Mouse (Mus musculus) intestine, embryonic 14.5 days (tissue): ENCODE measurements at regions not wholly inside any gene's neighbourhood (a gene's known extent, or its start where the extent isn't known, plus 50 kb on each side); places are given as distances from the start of the nearest gene placed in this dataset.

Source experiments
- ATAC-seq: fragments of 200-750 bp; cut with Nextera tagmentation; replicated peaks from 2 replicates; pipeline ENCODE4 v1.8.0; 2017; ENCODE audit warnings: low read depth, moderate number of reproducible peaks, moderate TSS enrichment, moderate library complexity; ENCODE audit not compliant: low FRiP score, low TSS enrichment
- DNase-seq: peaks from one replicate; pipeline ENCODE4 v3.0.0-alpha.2; 2018; ENCODE audit warnings: low spot score
- H3K27ac ChIP-seq: fragments of 300-500 bp; sonication (generic); 2 replicates; pipeline ENCODE4 v1.5.1; 2014; ENCODE audit warnings: low read depth, mild to moderate bottlenecking, control low read depth
- H3K27me3 ChIP-seq: fragments of 300-500 bp; sonication (generic); replicated peaks from 2 replicates; pipeline ENCODE4 v1.6.1; 2014; ENCODE audit warnings: low read length, control low read depth; ENCODE audit not compliant: control insufficient read depth, insufficient read depth
- H3K36me3 ChIP-seq: fragments of 300-500 bp; sonication (generic); 2 replicates; pipeline ENCODE4 v1.6.1; 2014; ENCODE audit warnings: low read length, control low read depth; ENCODE audit not compliant: control insufficient read depth, insufficient read depth
- H3K4me1 ChIP-seq: fragments of 300-500 bp; sonication (generic); replicated peaks from 2 replicates; pipeline ENCODE4 v1.6.1; 2014; ENCODE audit warnings: low read length, control low read depth, mixed read lengths; ENCODE audit not compliant: control insufficient read depth, insufficient read depth
- H3K4me2 ChIP-seq: fragments of 300-500 bp; sonication (generic); 2 replicates; pipeline ENCODE4 v1.6.1; 2014; ENCODE audit warnings: low read length
- H3K4me3 ChIP-seq: fragments of 300-500 bp; sonication (generic); 2 replicates; pipeline ENCODE4 v1.5.1; 2014; ENCODE audit warnings: low read depth, low read length, control low read depth, mixed read lengths
- H3K9ac ChIP-seq: fragments of 300-500 bp; sonication (generic); 2 replicates; pipeline ENCODE4 v1.6.1; 2014; ENCODE audit warnings: mild to moderate bottlenecking, low read length
- H3K9me3 ChIP-seq: fragments of 300-500 bp; sonication (generic); 2 replicates; pipeline ENCODE4 v1.6.1; 2016; ENCODE audit warnings: low read length, control low read depth; ENCODE audit not compliant: control insufficient read depth
- whole genome bisulfite sequencing: fragments of 180-500 bp; shearing (Covaris S2); extraction: QIAGEN DNeasy Blood & Tissue Kit; methylation state at CpG from one replicate; pipeline ENCODE4 v1.1.7; 2014; 5-methylcytosine and 5-hydroxymethylcytosine counted together

DNA sequence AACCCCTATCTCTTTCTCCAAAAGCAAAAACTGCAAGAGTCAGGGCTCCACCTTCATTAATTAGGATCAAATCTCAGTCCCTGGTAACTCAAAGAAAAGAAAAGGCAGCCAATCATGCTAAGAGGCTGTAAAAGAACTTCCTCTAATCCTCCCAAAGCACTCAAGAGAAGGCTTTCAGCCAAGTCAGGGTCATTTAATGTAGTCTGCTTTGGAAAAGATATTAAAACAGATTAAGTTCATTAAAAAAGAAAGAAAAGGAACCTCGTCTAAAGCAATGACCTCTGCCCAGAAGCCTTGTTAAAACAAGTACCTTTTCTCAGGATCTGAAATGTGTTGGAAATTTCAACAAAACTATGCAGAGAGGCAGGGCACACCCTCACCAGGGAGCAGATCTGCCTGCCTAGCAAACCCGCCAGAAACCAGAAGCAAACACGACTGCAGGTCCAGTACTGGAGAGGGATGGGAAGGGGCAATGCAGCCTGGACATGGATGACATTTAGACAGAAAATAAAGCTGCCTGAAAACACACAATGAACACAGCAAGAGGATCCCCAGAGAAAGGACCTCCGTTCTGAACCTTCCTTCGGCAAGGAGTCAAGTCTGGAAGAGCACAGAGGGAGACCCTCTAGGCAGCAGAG lies 649.9 kb upstream of the Cdh5 start:
- Histone ChIP-seq H3K4me3 (no peak overlapping the region), H3K4me2 (no peak overlapping the region), H3K27ac (no peak overlapping the region), H3K9me3 (no peaks in the 10 kb centered on the region), H3K27me3 (no peaks in the 10 kb centered on the region), H3K36me3 (no peaks in the 10 kb centered on the region), H3K4me1 (0 out of 2 replicates have a peak, but pooled peaks cover 3% of the 10 kb centered on the region), H3K9ac (no peak overlapping the region)
- no peak for DNase-seq
- ATAC-seq = no peak
- WGBS = 59% methylated on average over 5 of the region's 5 CpGs

DNA sequence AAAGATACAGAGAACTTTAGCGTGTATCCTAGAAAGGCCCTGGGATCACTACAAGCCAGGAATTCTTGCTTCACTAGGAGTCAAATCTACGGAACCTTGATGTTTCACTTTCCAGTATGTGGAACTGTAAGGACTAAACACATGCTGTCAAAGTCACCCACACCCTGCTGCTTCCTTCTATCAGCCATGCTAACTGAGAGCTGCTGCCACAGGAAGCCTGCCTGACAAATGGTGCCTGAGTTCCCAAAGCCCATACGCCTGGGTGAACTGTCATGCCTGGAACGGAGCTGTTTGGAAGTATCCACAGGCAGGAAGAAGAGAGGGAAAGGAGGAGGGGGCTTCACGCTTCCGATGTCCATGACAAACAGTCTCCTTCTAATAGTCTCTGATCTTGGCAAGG lies 644.2 kb upstream of the Cdh5 start:
- WGBS = 75% methylated on average over 6 of the region's 6 CpGs
- DNase-seq (no peak), ATAC-seq (no peak)
- Histone ChIP-seq H3K9ac (no peak overlapping the region), H3K27ac (no peak overlapping the region), H3K36me3 (no peaks in the 10 kb centered on the region), H3K27me3 (no peaks in the 10 kb centered on the region), H3K4me1 (no peaks in the 10 kb centered on the region), H3K4me3 (no peak overlapping the region), H3K4me2 (no peak overlapping the region), H3K9me3 (peaks cover 5% of the 10 kb centered on the region; the same call in 1 of the 2 replicates)

DNA sequence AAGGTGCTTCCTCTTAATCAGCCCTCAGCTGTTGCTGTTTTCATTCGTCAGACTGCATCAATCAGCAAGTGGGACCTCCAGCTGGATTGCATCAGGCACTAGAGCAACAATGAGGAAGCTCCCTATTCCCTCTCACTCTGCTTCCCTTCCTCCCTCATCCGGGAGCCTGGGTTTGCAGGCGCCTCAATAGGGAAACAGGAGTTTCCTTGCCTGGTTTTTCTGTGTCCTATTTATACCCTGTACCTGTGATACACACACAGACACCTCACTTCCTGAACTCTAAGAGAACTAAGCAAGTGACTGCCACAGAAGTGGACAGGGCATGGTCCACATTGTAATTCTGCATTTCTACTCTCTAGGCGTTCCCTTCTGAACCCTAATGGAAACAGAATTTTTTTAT lies 637.9 kb upstream of the Cdh5 start:
- Histone ChIP-seq H3K4me1 (no peaks in the 10 kb centered on the region), H3K27ac (no peak overlapping the region), H3K4me2 (no peak overlapping the region), H3K4me3 (no peak overlapping the region), H3K36me3 (no peaks in the 10 kb centered on the region), H3K27me3 (no peaks in the 10 kb centered on the region), H3K9ac (no peak overlapping the region), H3K9me3 (peaks cover 5% of the 10 kb centered on the region; the same call in 1 of the 2 replicates)
- DNase-seq (no peak), ATAC-seq (no peak)
- WGBS = 53% methylated on average over 4 of the region's 4 CpGs

DNA sequence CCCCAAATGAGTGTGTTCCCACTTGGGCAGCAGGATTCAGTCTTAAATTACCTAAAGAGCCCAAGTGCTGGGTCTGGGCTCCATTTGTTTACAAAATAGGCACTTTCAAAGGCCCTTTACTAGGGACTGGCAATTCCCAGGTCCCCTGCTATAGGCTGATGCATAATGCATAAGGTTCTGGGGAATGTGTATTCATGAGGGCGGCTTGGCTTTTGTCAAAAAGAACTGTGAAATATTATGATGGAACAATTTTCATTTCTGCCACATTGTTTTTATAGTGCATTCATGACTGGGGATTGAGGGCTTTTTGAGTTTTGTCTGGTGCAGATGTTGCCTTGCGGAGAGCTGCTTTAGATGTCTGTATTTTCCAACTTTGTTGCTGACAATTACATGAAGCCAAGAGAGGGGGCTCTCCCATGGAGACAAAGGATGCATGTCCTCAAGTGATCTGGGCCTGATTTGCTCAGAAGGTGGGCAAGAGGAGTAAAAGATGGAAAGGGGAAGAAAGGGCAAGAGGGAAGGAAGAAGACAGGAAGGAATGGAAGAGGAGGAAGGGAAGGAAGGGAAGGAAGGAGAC lies 636.6 kb upstream of the Cdh5 start:
- Histone ChIP-seq H3K4me2 (no peak overlapping the region), H3K27ac (no peak overlapping the region), H3K4me3 (no peak overlapping the region), H3K9ac (no peak overlapping the region), H3K36me3 (no peaks in the 10 kb centered on the region), H3K4me1 (no peaks in the 10 kb centered on the region), H3K9me3 (peaks cover 5% of the 10 kb centered on the region; the same call in 1 of the 2 replicates), H3K27me3 (no peaks in the 10 kb centered on the region)
- DNase-seq (no peak), ATAC-seq (no peak)
- 86% methylated on average over 2 of the region's 2 CpGs for WGBS

DNA sequence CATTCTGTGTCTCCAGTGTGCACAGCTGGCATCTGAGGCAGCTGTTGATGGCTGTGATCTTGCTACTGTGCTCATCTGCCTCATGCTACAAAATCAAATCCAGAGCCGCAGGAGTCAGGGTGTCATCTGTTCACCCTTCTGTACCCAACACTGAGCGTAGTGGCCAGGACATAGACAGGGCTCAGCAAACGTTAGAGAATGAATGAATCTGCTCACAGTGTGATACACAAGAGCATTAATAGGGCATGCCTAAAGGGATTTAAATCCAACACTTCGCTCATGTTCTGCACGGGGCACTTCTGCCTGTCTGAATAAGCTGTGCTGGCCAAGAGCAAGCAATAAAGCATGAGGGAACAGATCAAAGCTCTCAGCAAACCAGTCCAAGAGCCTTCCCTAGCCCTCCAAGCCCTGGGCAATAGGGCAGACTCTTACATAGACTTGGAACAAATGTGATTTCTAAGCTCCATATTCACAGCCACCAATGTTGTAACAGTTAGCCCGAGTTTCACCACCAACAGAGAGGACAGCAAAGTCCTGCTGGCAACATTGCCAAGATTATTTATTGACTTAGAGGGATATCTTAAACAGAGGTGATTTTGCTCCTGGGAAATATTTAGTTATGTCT lies 633.8 kb upstream of the Cdh5 start:
- 80% methylated on average over 6 of the region's 6 CpGs for WGBS
- Histone ChIP-seq H3K27me3 (no peaks in the 10 kb centered on the region), H3K4me2 (no peak overlapping the region), H3K36me3 (no peaks in the 10 kb centered on the region), H3K4me3 (no peak overlapping the region), H3K9ac (no peak overlapping the region), H3K9me3 (no peaks in the 10 kb centered on the region), H3K27ac (no peak overlapping the region), H3K4me1 (no peaks in the 10 kb centered on the region)
- DNase-seq = no peak
- ATAC-seq = no peak

DNA sequence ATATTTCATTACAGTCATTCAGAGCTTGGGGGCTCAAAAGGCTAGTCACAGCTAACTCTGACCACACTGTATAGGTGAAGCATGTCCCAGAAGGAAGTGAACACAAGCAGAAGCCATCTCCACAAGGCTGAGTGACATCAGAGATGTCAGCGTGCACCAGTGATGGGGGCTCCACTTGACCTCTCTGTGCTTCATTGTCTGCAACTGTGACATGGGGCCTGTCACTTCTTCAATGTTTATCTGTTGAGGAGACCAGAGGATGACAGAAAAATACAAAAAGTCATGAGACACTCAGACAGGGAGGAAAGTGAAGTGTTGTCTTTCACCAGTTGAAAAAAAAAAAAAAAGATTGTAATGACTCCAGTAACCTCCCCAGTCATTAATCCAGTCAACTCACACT lies 632.4 kb upstream of the Cdh5 start:
- H3K9me3 ChIP-seq = no peaks in the 10 kb centered on the region
- H3K4me3 ChIP-seq = no peak overlapping the region
- no peaks in the 10 kb centered on the region for H3K36me3 ChIP-seq
- H3K4me2 ChIP-seq = no peak overlapping the region
- no peak overlapping the region for H3K9ac ChIP-seq
- no peak overlapping the region for H3K27ac ChIP-seq
- 69% methylated on average over 1 of the region's 1 CpGs for WGBS
- DNase-seq (no peak), ATAC-seq (no peak)
- no peaks in the 10 kb centered on the region for H3K4me1 ChIP-seq
- H3K27me3 ChIP-seq = no peaks in the 10 kb centered on the region

DNA sequence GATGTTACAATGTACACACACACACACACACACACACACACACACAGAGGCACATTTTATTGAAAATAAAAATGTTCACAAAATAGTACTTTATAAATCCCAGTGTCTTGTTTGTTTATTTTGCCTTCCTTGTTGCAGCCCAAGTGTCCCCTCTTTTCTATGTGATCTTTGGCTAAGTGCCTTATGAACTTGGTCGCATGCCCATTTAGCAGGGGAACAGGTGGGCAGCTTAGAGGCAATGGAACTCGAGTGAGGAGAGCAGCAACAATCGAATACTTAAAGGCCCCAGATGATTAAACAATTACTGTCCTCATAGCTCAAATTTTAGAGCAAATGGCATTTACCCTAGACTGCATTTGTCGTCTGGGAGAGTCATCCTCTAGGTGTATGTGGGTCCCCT lies 631.1 kb upstream of the Cdh5 start:
- DNase-seq (no peak), ATAC-seq (no peak)
- Histone ChIP-seq H3K9me3 (no peaks in the 10 kb centered on the region), H3K4me3 (no peak overlapping the region), H3K9ac (no peak overlapping the region), H3K36me3 (no peaks in the 10 kb centered on the region), H3K27ac (no peak overlapping the region), H3K4me2 (no peak overlapping the region), H3K27me3 (no peaks in the 10 kb centered on the region), H3K4me1 (no peaks in the 10 kb centered on the region)
- WGBS = 56% methylated on average over 4 of the region's 4 CpGs

DNA sequence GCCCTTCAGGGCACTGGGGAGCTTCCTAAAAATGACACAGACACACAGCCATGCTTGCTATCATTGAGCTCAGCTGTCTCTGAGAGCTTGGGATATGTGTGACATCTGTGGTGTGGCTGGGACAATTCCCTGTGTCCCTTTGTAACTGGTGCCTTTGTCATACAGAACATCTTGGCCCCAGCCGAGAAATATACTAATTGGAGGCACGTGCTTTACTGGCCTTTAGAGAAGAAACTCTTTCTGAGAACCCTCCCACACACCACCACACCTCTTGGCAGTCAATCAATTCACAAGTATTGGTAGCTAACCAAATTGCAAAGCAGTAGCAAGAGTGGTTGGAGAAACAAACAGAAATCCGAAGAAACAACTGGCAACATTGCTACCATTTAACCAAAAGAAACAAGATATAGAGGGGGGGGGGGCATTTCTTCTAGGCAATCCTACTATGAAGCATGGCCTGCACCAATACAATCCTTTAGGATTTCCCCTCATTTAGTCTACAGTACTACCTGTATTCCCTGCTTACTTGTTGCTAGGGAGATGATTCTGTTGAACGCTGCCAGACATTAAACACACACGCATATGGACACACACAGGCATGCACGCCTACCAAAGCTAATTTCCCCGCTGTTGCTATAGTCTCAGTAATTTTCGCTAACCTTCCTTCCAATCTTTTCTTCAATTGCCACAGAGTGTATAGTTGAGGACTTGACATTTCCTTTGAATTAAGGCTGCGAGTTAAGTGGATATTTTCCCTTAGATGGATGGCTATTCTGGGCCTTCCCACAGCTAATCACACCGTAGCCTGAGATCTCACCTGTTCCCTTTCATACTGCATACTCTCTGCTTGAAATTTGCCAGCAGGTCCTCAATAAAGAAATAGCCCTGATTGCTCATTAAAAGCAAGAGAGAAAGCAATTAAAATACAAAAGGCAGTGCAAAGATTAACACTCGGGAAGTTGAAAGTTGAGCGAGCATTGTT lies 625.3 kb upstream of the Cdh5 start:
- Histone ChIP-seq H3K27ac (no peak overlapping the region), H3K36me3 (no peaks in the 10 kb centered on the region), H3K4me1 (no peaks in the 10 kb centered on the region), H3K27me3 (no peaks in the 10 kb centered on the region), H3K9ac (no peak overlapping the region), H3K4me3 (no peak overlapping the region), H3K9me3 (no peaks in the 10 kb centered on the region), H3K4me2 (no peak overlapping the region)
- ATAC-seq (no peak), DNase-seq (no peak)
- WGBS = 86% methylated on average over 12 of the region's 12 CpGs
